Comparison of ENCODE assay signal across 15 mouse cellular contexts in the genomic region with DNA sequence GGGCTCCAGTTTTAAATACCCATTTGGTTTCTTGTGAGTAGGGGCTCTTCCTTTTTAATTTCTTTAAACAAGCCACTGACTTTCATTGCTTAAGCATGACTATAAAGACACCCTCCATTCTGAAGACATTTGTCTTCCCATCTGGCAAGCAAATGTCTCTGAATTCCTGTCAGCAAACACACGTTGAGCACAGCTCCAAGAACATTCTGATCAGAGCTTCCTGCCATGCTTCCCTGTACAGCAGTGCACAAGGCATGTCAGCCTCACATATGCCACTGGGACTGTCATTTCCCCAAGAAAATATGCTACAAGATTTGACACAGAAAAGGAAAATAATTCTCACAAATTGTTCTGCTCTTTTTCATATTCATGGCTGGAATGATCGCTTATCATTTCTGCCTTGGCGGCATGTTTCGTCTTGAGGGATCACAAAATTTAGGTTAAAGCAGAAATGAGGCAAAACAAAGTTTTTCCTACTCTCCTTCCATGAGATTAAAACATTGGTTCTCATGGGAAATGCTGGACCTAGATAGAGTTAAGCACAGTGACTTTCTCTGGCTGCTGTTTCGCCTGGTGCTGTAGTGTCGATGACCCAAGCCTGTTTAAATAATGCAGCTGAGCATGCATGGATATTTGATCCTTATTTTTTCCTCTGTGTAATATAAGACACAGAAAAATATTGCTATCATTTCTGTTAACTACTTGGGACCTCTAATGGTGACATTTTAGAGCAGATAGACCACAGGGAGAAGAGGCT.
DNase-seq lines count a peak whose midpoint lies in the region; ATAC-seq lines count a peak whose summit lies in the region.
"Had no signal": no experiment of that assay in that cellular context is flagged by ENCODE, and none has a peak within 500 bp of the region (broad histone marks: within the 10 kb centered on the region; RNA-seq: fewer than 3 reads in every experiment).

No protein-coding gene starts in this region.

- no peak overlapping the region for H3K9ac ChIP-seq in heart, embryonic 11.5 days (ENCODE audit: low read depth, low read length)
- H3K9ac ChIP-seq: neural tube, embryonic 12.5 days had no signal

- H3K4me3 ChIP-seq in heart, embryonic 11.5 days (ENCODE audit: low read depth, low read length): no peak overlapping the region
- H3K4me3 ChIP-seq: neural tube, embryonic 12.5 days had no signal

- peak; percentile 20 to 25 for DNase-seq in cerebellum, postnatal 10 days
- DNase-seq in cerebellum, adult 9-11 months: no peak
- DNase-seq in heart, adult 8-10 months (ENCODE audit: low spot score): peak; percentile 9
- peak; percentile 49 for DNase-seq in brain, adult 2 months (ENCODE audit: low read depth, low spot score)
- peak; percentile 52 to 62 for DNase-seq in layer of hippocampus, adult 8-10 months (ENCODE audit: low spot score in 2 of 2)
- DNase-seq in ovary, adult 18-20 months (ENCODE audit: low spot score): no peak
- DNase-seq in kidney, postnatal 14 days: no peak
- DNase-seq: adrenal gland, postnatal 36 days; cerebellum, postnatal 36 days; kidney, adult 18-20 months; kidney, postnatal 25 days had no signal

- H3K9me3 ChIP-seq in heart, embryonic 11.5 days (replicated peaks; ENCODE audit: control insufficient read depth, low read length): no peaks in the 10 kb centered on the region
- H3K9me3 ChIP-seq: neural tube, embryonic 12.5 days had no signal

- no peak overlapping the region for H3K4me2 ChIP-seq in heart, embryonic 11.5 days
- H3K4me2 ChIP-seq: neural tube, embryonic 12.5 days had no signal

- no peaks in the 10 kb centered on the region for H3K27me3 ChIP-seq in heart, embryonic 11.5 days (ENCODE audit: control insufficient read depth, insufficient read depth, low read length)
- H3K27me3 ChIP-seq: neural tube, embryonic 12.5 days had no signal

- no peak overlapping the region for H3K27ac ChIP-seq in heart, embryonic 11.5 days (ENCODE audit: low read depth, low read length)
- H3K27ac ChIP-seq: neural tube, embryonic 12.5 days had no signal

- 83% methylated on average over 6 of the region's 6 CpGs for WGBS in heart, embryonic 11.5 days (ENCODE audit: insufficient replicate concordance)

- no peaks in the 10 kb centered on the region for H3K36me3 ChIP-seq in heart, embryonic 11.5 days (ENCODE audit: control insufficient read depth, insufficient read depth, low read length)
- H3K36me3 ChIP-seq: G1E; neural tube, embryonic 12.5 days had no signal

- ATAC-seq in heart, embryonic 11.5 days (replicated peaks; ENCODE audit: insufficient number of reproducible peaks, low FRiP score, low TSS enrichment): no peak
- ATAC-seq: CD4-positive, CD25-positive, alpha-beta regulatory T cell, adult 4 months had no signal

- no peaks in the 10 kb centered on the region for H3K4me1 ChIP-seq in heart, embryonic 11.5 days (ENCODE audit: control insufficient read depth, insufficient read depth, low read length)
- H3K4me1 ChIP-seq: neural tube, embryonic 12.5 days had no signal

Comparison
In these comparisons a context has a peak if more than half of its experiments do, and no peak if none do; other contexts are left out.
1. DNase-seq: peak in cerebellum, postnatal 10 days (2 of 2), heart, adult 8-10 months (single experiment), brain, adult 2 months (single experiment) and layer of hippocampus, adult 8-10 months (2 of 2); none in cerebellum, adult 9-11 months (single experiment), ovary, adult 18-20 months (single experiment) and kidney, postnatal 14 days (single experiment).